Mouse (Mus musculus) intestine, embryonic 16.5 days (tissue): Measurements from ENCODE around the gene Sun1. TPM values are rescaled to one million over a fixed set of nuclear protein-coding genes. Genes with fewer than 3 reads are reported as not detected.
A peak's percentile ranks its signal among the peaks of the same experiment; 100 is the strongest.

Source experiments
- ATAC-seq: fragments of 200-750 bp; cut with Nextera tagmentation; 2 replicates; pipeline ENCODE4 v1.8.0; 2017; ENCODE audit warnings: moderate TSS enrichment, moderate library complexity
- H3K27ac ChIP-seq: fragments of 300-500 bp; sonication (generic); 2 replicates; pipeline ENCODE4 v1.5.1; 2014; ENCODE audit warnings: mild to moderate bottlenecking, low read length
- H3K27me3 ChIP-seq: fragments of 300-500 bp; sonication (generic); replicated peaks from 2 replicates; pipeline ENCODE4 v1.6.1; 2014; ENCODE audit warnings: low read length, control low read depth, mixed read lengths; ENCODE audit not compliant: control insufficient read depth, insufficient read depth
- H3K36me3 ChIP-seq: fragments of 300-500 bp; sonication (generic); 2 replicates; pipeline ENCODE4 v1.6.1; 2014; ENCODE audit warnings: low read length, control low read depth; ENCODE audit not compliant: control insufficient read depth, insufficient read depth
- H3K4me1 ChIP-seq: fragments of 300-500 bp; sonication (generic); 2 replicates; pipeline ENCODE4 v1.6.1; 2014; ENCODE audit warnings: low read length, control low read depth, mixed read lengths; ENCODE audit not compliant: control insufficient read depth, insufficient read depth
- H3K4me2 ChIP-seq: fragments of 300-500 bp; sonication (generic); 2 replicates; pipeline ENCODE4 v1.6.1; 2014; ENCODE audit warnings: low read depth, low read length, control low read depth
- H3K4me3 ChIP-seq: fragments of 300-500 bp; sonication (generic); 2 replicates; pipeline ENCODE4 v1.5.1; 2014; ENCODE audit warnings: mild to moderate bottlenecking, low read length
- H3K9ac ChIP-seq: fragments of 300-500 bp; sonication (generic); 2 replicates; pipeline ENCODE4 v1.6.1; 2014; ENCODE audit warnings: low read depth, low read length
- H3K9me3 ChIP-seq: fragments of 300-500 bp; sonication (generic); 2 replicates; pipeline ENCODE4 v1.6.1; 2016; ENCODE audit warnings: low read length, control low read depth; ENCODE audit not compliant: control insufficient read depth
- WGBS: fragments of 180-500 bp; shearing (Covaris S2); extraction: QIAGEN DNeasy Blood & Tissue Kit; methylation state at CpG from one replicate; pipeline ENCODE4 v1.1.7; 2014; 5-methylcytosine and 5-hydroxymethylcytosine counted together
- polyA plus RNA-seq: library from polyadenylated mRNA; unstranded; fragments of >200 nt; fragmentation: Nextera tagmentation; extraction: Ambion mirVana; gene quantifications from 2 replicates; pipeline ENCODE4 v1.2.1, GENCODE M21; 2015

Gene Sun1
- polyA plus RNA-seq: 36.6 and 38.8 TPM in 2 replicates

GRCm38 (mm10) chr5:139199995-139200769 is at the start of gene Sun1:
Gene Sun1 (plus strand): TSS chr5:139200637.
- H3K4me2 ChIP-seq: peak within 1 kb of the TSS; percentile 75
- peak within 1 kb of the TSS; percentile 88 for H3K4me3 ChIP-seq
- ATAC-seq: peak; percentile 99
- H3K9me3 ChIP-seq: no peaks in the 10 kb centered on the region
- no peaks in the 10 kb centered on the region for H3K27me3 ChIP-seq
- no peaks in the 10 kb centered on the region for H3K36me3 ChIP-seq
- H3K4me1 ChIP-seq: peaks cover 30% of the 10 kb centered on the region
- peak within 1 kb of the TSS; percentile 84 for H3K9ac ChIP-seq
- peak within 1 kb of the TSS; percentile 83 for H3K27ac ChIP-seq
- WGBS: under 1% methylated on average over 63 of the region's 64 CpGs

- Histone ChIP-seq H3K4me1 (no peaks in the 10 kb centered on the region), H3K9me3 (no peaks in the 10 kb centered on the region), H3K27me3 (no peaks in the 10 kb centered on the region), H3K4me2 (no peak overlapping the region), H3K27ac (no peak overlapping the region), H3K36me3 (peaks cover 7% of the 10 kb centered on the region), H3K4me3 (no peak overlapping the region), H3K9ac (no peak overlapping the region)
- no peak for ATAC-seq
- 82% methylated on average over 8 of the region's 8 CpGs for WGBS
Observed at GRCm38 (mm10) chr5:139160899-139161298, 39.5 kb upstream of the Sun1 start.

- no peak overlapping the region for H3K4me3 ChIP-seq
- 68% methylated on average over 10 of the region's 10 CpGs for WGBS
- no peaks in the 10 kb centered on the region for H3K4me1 ChIP-seq
- no peak overlapping the region for H3K4me2 ChIP-seq
- no peaks in the 10 kb centered on the region for H3K27me3 ChIP-seq
- no peaks in the 10 kb centered on the region for H3K9me3 ChIP-seq
- peaks cover 7% of the 10 kb centered on the region for H3K36me3 ChIP-seq
- ATAC-seq: no peak
- no peak overlapping the region for H3K9ac ChIP-seq
- no peak overlapping the region for H3K27ac ChIP-seq
Observed at GRCm38 (mm10) chr5:139161632-139162031, 38.8 kb upstream of the Sun1 start.

- no peak overlapping the region for H3K4me3 ChIP-seq
- H3K27ac ChIP-seq: no peak overlapping the region
- no peaks in the 10 kb centered on the region for H3K27me3 ChIP-seq
- H3K9ac ChIP-seq: no peak overlapping the region
- no peak overlapping the region for H3K4me2 ChIP-seq
- peaks cover 11% of the 10 kb centered on the region for H3K36me3 ChIP-seq
- no peaks in the 10 kb centered on the region for H3K9me3 ChIP-seq
- ATAC-seq: no peak
- no peaks in the 10 kb centered on the region for H3K4me1 ChIP-seq
- 84% methylated on average over 6 of the region's 6 CpGs for WGBS
Observed at GRCm38 (mm10) chr5:139166781-139167361, 33.6 kb upstream of the Sun1 start.

GRCm38 (mm10) chr5:139167548-139167947 is 32.9 kb upstream of the Sun1 start:
- Histone ChIP-seq H3K4me3 (no peak overlapping the region), H3K27ac (no peak overlapping the region), H3K27me3 (no peaks in the 10 kb centered on the region), H3K9me3 (no peaks in the 10 kb centered on the region), H3K9ac (no peak overlapping the region), H3K36me3 (peaks cover 11% of the 10 kb centered on the region), H3K4me1 (no peaks in the 10 kb centered on the region), H3K4me2 (no peak overlapping the region)
- ATAC-seq: no peak
- WGBS: 64% methylated on average over 1 of the region's 1 CpGs

GRCm38 (mm10) chr5:139171929-139172328 is 28.5 kb upstream of the Sun1 start:
- WGBS: 93% methylated on average over 4 of the region's 4 CpGs
- Histone ChIP-seq H3K4me3 (no peak overlapping the region), H3K4me1 (peaks cover 14% of the 10 kb centered on the region), H3K9me3 (no peaks in the 10 kb centered on the region), H3K27ac (no peak overlapping the region), H3K4me2 (no peak overlapping the region), H3K9ac (no peak overlapping the region), H3K27me3 (no peaks in the 10 kb centered on the region), H3K36me3 (peaks cover 8% of the 10 kb centered on the region)
- no peak for ATAC-seq

- H3K36me3 ChIP-seq: peaks cover 12% of the 10 kb centered on the region
- 0 out of 2 replicates have a peak overlapping the region, but pooled peaks have one; percentile 1 for H3K9ac ChIP-seq
- no peaks in the 10 kb centered on the region for H3K27me3 ChIP-seq
- H3K4me2 ChIP-seq: no peak overlapping the region
- peak; percentile 29 for ATAC-seq
- 20% methylated on average over 10 of the region's 10 CpGs for WGBS
- H3K9me3 ChIP-seq: no peaks in the 10 kb centered on the region
- no peak overlapping the region for H3K4me3 ChIP-seq
- peaks cover 14% of the 10 kb centered on the region for H3K4me1 ChIP-seq
- 0 out of 2 replicates have a peak overlapping the region, but pooled peaks have one; percentile 12 for H3K27ac ChIP-seq
Observed at GRCm38 (mm10) chr5:139174141-139174540, 26.3 kb upstream of the Sun1 start.

- no peaks in the 10 kb centered on the region for H3K27me3 ChIP-seq
- H3K36me3 ChIP-seq: peaks cover 12% of the 10 kb centered on the region
- H3K4me3 ChIP-seq: no peak overlapping the region
- 0 out of 2 replicates have a peak overlapping the region, but pooled peaks have one; percentile 12 for H3K27ac ChIP-seq
- H3K4me1 ChIP-seq: peaks cover 14% of the 10 kb centered on the region
- WGBS: 31% methylated on average over 10 of the region's 10 CpGs
- H3K9me3 ChIP-seq: no peaks in the 10 kb centered on the region
- 0 out of 2 replicates have a peak overlapping the region, but pooled peaks have one; percentile 1 for H3K9ac ChIP-seq
- no peak overlapping the region for H3K4me2 ChIP-seq
- peak; percentile 67 for ATAC-seq
Observed at GRCm38 (mm10) chr5:139174556-139175547, 25.6 kb upstream of the Sun1 start.
